Mouse (Mus musculus): ENCODE measurements at regions not wholly inside any gene's neighbourhood (a gene's known extent, or its start where the extent isn't known, plus 50 kb on each side); places are given as distances from the start of the nearest gene placed in this dataset.

GRCm38 (mm10) chr11:84701319-84702175 is 117.8 kb downstream of the Mrm1 start:
- DNase-seq = no peak

- DNase-seq = peak; percentile 64
These were observed 121.8 kb downstream of the Mrm1 start for GRCm38 (mm10) chr11:84697521-84697920.

GRCm38 (mm10) chr11:84692638-84693037 is 126.7 kb downstream of the Mrm1 start:
- DNase-seq = no peak

GRCm38 (mm10) chr11:84691410-84692148 is 127.7 kb downstream of the Mrm1 start:
- no peak for DNase-seq

GRCm38 (mm10) chr11:84686473-84686872 is 132.8 kb downstream of the Mrm1 start:
- DNase-seq = no peak

GRCm38 (mm10) chr11:84684325-84684724 is 135.0 kb downstream of the Mrm1 start:
- DNase-seq = no peak

- DNase-seq = no peak
These were observed 136.4 kb downstream of the Mrm1 start for GRCm38 (mm10) chr11:84682931-84683330.

GRCm38 (mm10) chr11:84676377-84677078 is 142.8 kb downstream of the Mrm1 start:
- DNase-seq = no peak

- no peak for DNase-seq
These were observed 146.4 kb downstream of the Mrm1 start for GRCm38 (mm10) chr11:84672841-84673473.

- DNase-seq = no peak
These were observed 146.2 kb upstream of the Lhx1 start for GRCm38 (mm10) chr11:84671585-84671984.

- no peak for DNase-seq
These were observed 142.4 kb upstream of the Lhx1 start for GRCm38 (mm10) chr11:84667711-84668110.

GRCm38 (mm10) chr11:84664258-84664657 is 138.9 kb upstream of the Lhx1 start:
- DNase-seq = no peak

- no peak for DNase-seq
These were observed 136.6 kb upstream of the Lhx1 start for GRCm38 (mm10) chr11:84661981-84662380.

- DNase-seq = no peak
These were observed 135.5 kb upstream of the Lhx1 start for GRCm38 (mm10) chr11:84660877-84661276.

GRCm38 (mm10) chr11:84659370-84659937 is 134.1 kb upstream of the Lhx1 start:
- no peak for DNase-seq

- DNase-seq = no peak
These were observed 128.1 kb upstream of the Lhx1 start for GRCm38 (mm10) chr11:84653481-84653880.

GRCm38 (mm10) chr11:84648899-84649298 is 123.6 kb upstream of the Lhx1 start:
- no peak for DNase-seq

GRCm38 (mm10) chr11:84647104-84647503 is 121.8 kb upstream of the Lhx1 start:
- no peak for DNase-seq

GRCm38 (mm10) chr11:84643107-84643372 is 117.7 kb upstream of the Lhx1 start:
- no peak for DNase-seq

GRCm38 (mm10) chr11:84642300-84643106 is 117.2 kb upstream of the Lhx1 start:
- DNase-seq = peak; percentile 28

GRCm38 (mm10) chr11:84641601-84642000 is 116.3 kb upstream of the Lhx1 start:
- no peak for DNase-seq

- no peak for DNase-seq
These were observed 113.0 kb upstream of the Lhx1 start for GRCm38 (mm10) chr11:84638353-84638752.

All from right cerebral cortex, postnatal 14 days (tissue).